Mouse (Mus musculus) midbrain, embryonic 11.5 days (tissue): ENCODE measurements around the gene Zfp592. TPM values are rescaled to one million over a fixed set of nuclear protein-coding genes. Genes with fewer than 3 reads are reported as not detected.

Source experiments
- ATAC-seq: fragments of 200-750 bp; cut with Nextera tagmentation; 2 replicates; pipeline ENCODE4 v1.8.0; 2017; ENCODE audit warnings: moderate TSS enrichment, moderate library complexity; ENCODE audit not compliant: low FRiP score
- DNase-seq: peaks from one replicate; pipeline ENCODE4 v3.0.0; 2015; ENCODE audit warnings: low spot score; ENCODE audit errors: missing footprints
- H3K27ac ChIP-seq: fragments of 300-500 bp; sonication (generic); 2 replicates; pipeline ENCODE4 v1.5.1; 2014; ENCODE audit warnings: low read depth, low read length
- H3K27me3 ChIP-seq: fragments of 300-500 bp; sonication (generic); 2 replicates; pipeline ENCODE4 v1.6.1; 2014; ENCODE audit warnings: mild to moderate bottlenecking, low read length, moderate library complexity, mixed read lengths; ENCODE audit not compliant: control insufficient read depth, insufficient read depth
- H3K36me3 ChIP-seq: fragments of 300-500 bp; sonication (generic); 2 replicates; pipeline ENCODE4 v1.6.1; 2014; ENCODE audit warnings: mild to moderate bottlenecking, low read length, moderate library complexity, mixed read lengths; ENCODE audit not compliant: control insufficient read depth, insufficient read depth
- H3K4me1 ChIP-seq: fragments of 300-500 bp; sonication (generic); 2 replicates; pipeline ENCODE4 v1.6.1; 2014; ENCODE audit warnings: low read length; ENCODE audit not compliant: control insufficient read depth, insufficient read depth
- H3K4me2 ChIP-seq: fragments of 300-500 bp; sonication (generic); 2 replicates; pipeline ENCODE4 v1.6.1; 2014; ENCODE audit warnings: mild to moderate bottlenecking, moderate library complexity
- H3K4me3 ChIP-seq: fragments of 300-500 bp; sonication (generic); 2 replicates; pipeline ENCODE4 v1.5.1; 2014; ENCODE audit warnings: low read depth, low read length
- H3K9ac ChIP-seq: fragments of 300-500 bp; sonication (generic); 2 replicates; pipeline ENCODE4 v1.6.1; 2014; ENCODE audit warnings: low read length
- H3K9me3 ChIP-seq: fragments of 300-500 bp; sonication (generic); 2 replicates; pipeline ENCODE4 v1.6.1; 2016; ENCODE audit warnings: low read length; ENCODE audit not compliant: control insufficient read depth
- WGBS: fragments of 180-500 bp; shearing (Covaris S2); extraction: QIAGEN DNeasy Blood & Tissue Kit; methylation state at CpG from one replicate; pipeline ENCODE4 v1.1.7; 2014; 5-methylcytosine and 5-hydroxymethylcytosine counted together
- polyA plus RNA-seq: library from polyadenylated mRNA; unstranded; fragments of >200 nt; fragmentation: Nextera tagmentation; extraction: Ambion mirVana; gene quantifications from 2 replicates; pipeline ENCODE4 v1.2.1, GENCODE M21; 2014

Gene Zfp592
- 11.3 and 13.6 TPM in 2 replicates for polyA plus RNA-seq

DNA sequence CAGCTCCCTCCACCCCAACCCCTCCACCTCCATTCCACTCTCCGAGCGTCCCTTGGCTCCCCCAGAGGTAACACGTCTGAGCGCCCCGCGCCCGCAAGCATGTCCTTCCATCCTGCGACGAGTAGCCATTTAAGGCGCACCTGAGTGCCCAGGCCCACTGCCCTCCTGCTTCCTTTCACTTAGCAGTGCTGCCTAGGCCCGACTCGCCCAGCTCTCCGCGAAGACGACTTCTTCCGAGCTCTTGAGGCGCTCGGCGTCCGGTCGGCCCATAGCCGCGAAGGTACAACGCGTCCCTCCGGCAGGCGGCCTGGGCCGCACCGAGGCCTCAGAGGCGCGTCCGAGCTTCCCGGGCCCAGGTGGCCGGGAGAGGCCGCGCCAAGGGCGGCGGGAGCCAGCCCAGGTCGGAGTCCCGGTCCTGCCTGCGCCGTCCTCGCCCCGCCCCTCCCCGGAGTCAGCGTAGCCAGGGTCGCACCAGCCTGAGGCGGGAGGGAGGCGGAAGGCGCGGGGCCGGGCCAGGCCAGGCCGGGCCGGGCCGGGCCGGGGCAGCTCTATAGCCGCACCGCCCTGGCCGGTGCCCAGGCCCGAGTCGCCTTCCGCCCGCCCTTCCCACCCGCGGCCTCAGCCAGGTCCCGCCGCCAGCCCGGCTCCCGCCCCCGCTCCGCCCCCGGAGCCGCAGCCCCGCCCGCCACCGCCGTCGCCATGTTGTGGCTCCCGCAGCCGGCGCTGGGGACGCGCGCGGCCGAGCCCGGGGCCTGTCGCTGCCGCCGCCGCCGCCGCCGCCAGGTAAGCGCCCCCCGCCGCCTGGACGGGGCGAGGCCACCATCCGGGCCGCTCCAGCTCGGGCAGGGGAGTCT is at the start of gene Zfp592:
Gene Zfp592 (plus strand): TSS at position 702 of the 854 bp plus-strand sequence.
- Histone ChIP-seq H3K4me2 (peak within 1 kb of the TSS; percentile 83), H3K36me3 (no peaks in the 10 kb centered on the region), H3K27me3 (no peaks in the 10 kb centered on the region), H3K9ac (peak within 1 kb of the TSS; percentile 80), H3K9me3 (no peaks in the 10 kb centered on the region), H3K4me1 (peaks cover 12% of the 10 kb centered on the region), H3K27ac (peak within 1 kb of the TSS; percentile 90), H3K4me3 (peak within 1 kb of the TSS; percentile 88)
- ATAC-seq = peak; percentile 93
- peak; percentile 98 for DNase-seq
- under 1% methylated on average over 59 of the region's 102 CpGs for WGBS

- Histone ChIP-seq H3K9ac (peak within 1 kb of the TSS; percentile 92), H3K4me1 (peaks cover 13% of the 10 kb centered on the region), H3K9me3 (no peaks in the 10 kb centered on the region), H3K36me3 (peaks cover 3% of the 10 kb centered on the region; the same call in 1 of the 2 replicates), H3K4me3 (peak within 1 kb of the TSS; percentile 89), H3K27me3 (no peaks in the 10 kb centered on the region), H3K4me2 (peak within 1 kb of the TSS; percentile 89), H3K27ac (peak within 1 kb of the TSS; percentile 98)
- peak; percentile 100 for DNase-seq
- WGBS = 2% methylated on average over 44 of the region's 44 CpGs
- peak; percentile 99 for ATAC-seq
Measured at GRCm38 (mm10) chr7:80947445-80948350, 45.8 kb upstream of the Zfp592 start, which contains the start of gene Sec11a. Gene Sec11a (minus strand): TSS chr7:80947780.

GRCm38 (mm10) chr7:80951461-80951860 is 42.0 kb upstream of the Zfp592 start:
- H3K36me3 ChIP-seq = no peaks in the 10 kb centered on the region
- 88% methylated on average over 4 of the region's 4 CpGs for WGBS
- no peak overlapping the region for H3K4me2 ChIP-seq
- no peak overlapping the region for H3K4me3 ChIP-seq
- H3K9ac ChIP-seq = no peak overlapping the region
- DNase-seq (no peak), ATAC-seq (no peak)
- H3K9me3 ChIP-seq = no peaks in the 10 kb centered on the region
- peaks cover 3% of the 10 kb centered on the region for H3K4me1 ChIP-seq
- H3K27ac ChIP-seq = no peak overlapping the region
- no peaks in the 10 kb centered on the region for H3K27me3 ChIP-seq

GRCm38 (mm10) chr7:80952140-80952539 is 41.3 kb upstream of the Zfp592 start:
- ATAC-seq (no peak), DNase-seq (no peak)
- H3K36me3 ChIP-seq = no peaks in the 10 kb centered on the region
- no peak overlapping the region for H3K9ac ChIP-seq
- 69% methylated on average over 3 of the region's 3 CpGs for WGBS
- no peak overlapping the region for H3K27ac ChIP-seq
- no peaks in the 10 kb centered on the region for H3K27me3 ChIP-seq
- H3K4me2 ChIP-seq = no peak overlapping the region
- no peak overlapping the region for H3K4me3 ChIP-seq
- no peaks in the 10 kb centered on the region for H3K4me1 ChIP-seq
- H3K9me3 ChIP-seq = no peaks in the 10 kb centered on the region

DNA sequence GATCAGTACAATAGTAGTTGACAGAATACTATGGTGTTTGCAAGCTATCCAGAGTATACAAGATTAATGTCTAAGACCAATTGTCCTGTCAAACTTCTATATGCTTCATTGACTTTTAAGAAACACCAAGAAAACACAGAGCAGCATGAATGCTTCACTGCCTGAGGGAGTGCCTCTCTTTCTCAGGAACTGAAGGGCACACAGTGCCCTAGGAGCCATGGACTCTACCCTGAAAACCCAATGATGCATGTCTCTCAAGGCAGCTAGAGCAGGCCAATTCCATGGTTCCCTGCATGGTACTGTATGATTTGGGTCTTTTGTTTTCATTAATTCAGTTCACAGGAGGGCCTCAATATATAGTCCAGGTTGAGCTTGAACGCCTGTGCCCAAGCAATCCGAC is 39.2 kb upstream of the Zfp592 start:
- Histone ChIP-seq H3K9ac (no peak overlapping the region), H3K4me3 (no peak overlapping the region), H3K9me3 (no peaks in the 10 kb centered on the region), H3K27me3 (no peaks in the 10 kb centered on the region), H3K4me1 (no peaks in the 10 kb centered on the region), H3K4me2 (no peak overlapping the region), H3K27ac (no peak overlapping the region), H3K36me3 (no peaks in the 10 kb centered on the region)
- no peak for DNase-seq
- WGBS = 74% methylated on average over 2 of the region's 2 CpGs
- no peak for ATAC-seq

DNA sequence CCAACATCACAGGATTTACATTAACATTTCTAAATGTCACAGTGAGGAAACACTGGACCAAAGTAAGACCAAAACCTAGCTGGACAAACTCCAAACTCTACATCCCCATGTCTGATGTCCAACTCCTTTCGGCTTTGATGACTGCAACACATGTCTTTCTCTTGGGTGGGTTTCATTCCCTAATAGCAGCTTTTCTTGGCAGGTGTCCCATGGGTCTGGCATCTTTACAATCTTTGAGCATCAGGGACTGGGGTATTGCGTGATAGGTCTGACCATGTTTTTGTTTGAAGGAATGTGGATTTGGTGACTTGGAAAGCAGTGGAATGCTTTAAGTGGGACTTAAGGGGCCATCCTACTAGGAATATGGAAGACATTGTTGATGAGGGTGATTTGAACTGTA is 36.6 kb upstream of the Zfp592 start:
- Histone ChIP-seq H3K36me3 (no peaks in the 10 kb centered on the region), H3K27me3 (no peaks in the 10 kb centered on the region), H3K4me3 (no peak overlapping the region), H3K4me1 (no peaks in the 10 kb centered on the region), H3K4me2 (no peak overlapping the region), H3K9ac (no peak overlapping the region), H3K9me3 (no peaks in the 10 kb centered on the region), H3K27ac (no peak overlapping the region)
- DNase-seq (no peak), ATAC-seq (no peak)
- WGBS = 91% methylated on average over 2 of the region's 2 CpGs

DNA sequence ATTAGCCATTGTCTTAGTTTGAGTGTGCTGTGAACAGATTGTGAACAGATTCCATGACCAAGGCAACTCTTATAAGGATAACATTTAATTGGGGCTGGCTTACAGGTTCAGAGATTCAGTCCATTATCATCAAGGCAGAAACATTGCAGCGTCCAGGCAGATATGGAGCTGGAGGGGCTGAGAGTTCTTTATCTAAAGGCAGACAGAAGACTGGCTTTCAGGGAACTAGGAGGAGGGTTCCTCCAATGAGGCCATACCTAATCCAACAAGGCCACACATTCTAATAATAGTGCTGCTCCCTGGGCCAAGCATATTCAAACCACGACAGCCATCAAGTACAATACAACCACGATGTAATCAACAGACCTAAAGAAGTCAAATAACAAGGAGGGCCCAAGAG is 34.5 kb upstream of the Zfp592 start:
- Histone ChIP-seq H3K4me3 (no peak overlapping the region), H3K36me3 (no peaks in the 10 kb centered on the region), H3K4me1 (no peaks in the 10 kb centered on the region), H3K9me3 (no peaks in the 10 kb centered on the region), H3K27me3 (no peaks in the 10 kb centered on the region), H3K9ac (no peak overlapping the region), H3K27ac (no peak overlapping the region), H3K4me2 (no peak overlapping the region)
- DNase-seq = no peak
- 81% methylated on average over 3 of the region's 3 CpGs for WGBS
- ATAC-seq = no peak

DNA sequence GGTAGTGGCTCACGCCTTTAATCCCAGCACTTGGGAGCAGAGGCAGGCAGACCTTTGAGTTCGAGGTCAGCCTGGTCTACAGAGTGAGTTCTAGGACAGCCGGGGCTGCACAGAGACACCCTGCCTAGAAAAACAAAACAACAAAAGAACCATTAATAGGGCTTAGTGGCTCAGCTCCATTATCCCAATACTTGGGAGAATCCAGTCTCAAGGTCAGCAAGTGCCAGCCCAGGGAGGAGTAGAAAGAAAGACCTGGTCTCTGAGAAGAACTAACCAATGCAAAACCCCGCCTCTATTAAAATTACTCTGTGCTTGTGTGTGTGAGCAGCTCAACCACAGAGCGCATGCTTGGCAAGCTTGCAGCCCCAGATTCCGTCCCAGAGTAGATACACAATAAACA is 30.7 kb upstream of the Zfp592 start:
- Histone ChIP-seq H3K9ac (no peak overlapping the region), H3K4me3 (no peak overlapping the region), H3K4me1 (no peaks in the 10 kb centered on the region), H3K27ac (no peak overlapping the region), H3K4me2 (no peak overlapping the region), H3K27me3 (no peaks in the 10 kb centered on the region), H3K36me3 (no peaks in the 10 kb centered on the region), H3K9me3 (no peaks in the 10 kb centered on the region)
- no peak for DNase-seq
- ATAC-seq = no peak
- WGBS = 56% methylated on average over 6 of the region's 6 CpGs

GRCm38 (mm10) chr7:80970913-80971312 is 22.6 kb upstream of the Zfp592 start:
- ATAC-seq = no peak

More at GRCm38 (mm10) chr7:80970913-80971312, 22.6 kb upstream of the Zfp592 start:
- 79% methylated on average over 3 of the region's 3 CpGs for WGBS
- Histone ChIP-seq H3K27ac (no peak overlapping the region), H3K9ac (no peak overlapping the region), H3K4me3 (no peak overlapping the region), H3K4me1 (no peaks in the 10 kb centered on the region), H3K9me3 (no peaks in the 10 kb centered on the region), H3K27me3 (no peaks in the 10 kb centered on the region), H3K4me2 (no peak overlapping the region), H3K36me3 (no peaks in the 10 kb centered on the region)
- DNase-seq = no peak
